Mouse (Mus musculus) E14TG2a.4 (cell line): ENCODE data around the gene Fnip2.

Experiments used
- CTCF ChIP-seq: conservative IDR thresholded peaks from 2 replicates; pipeline ENCODE4 v1.5.1; 2014; ENCODE audit warnings: low read length
- NANOG ChIP-seq: IDR thresholded peaks from 2 replicates; pipeline ENCODE4 v1.6.1; 2014; ENCODE audit warnings: borderline replicate concordance, low read length, mixed read lengths

DNA sequence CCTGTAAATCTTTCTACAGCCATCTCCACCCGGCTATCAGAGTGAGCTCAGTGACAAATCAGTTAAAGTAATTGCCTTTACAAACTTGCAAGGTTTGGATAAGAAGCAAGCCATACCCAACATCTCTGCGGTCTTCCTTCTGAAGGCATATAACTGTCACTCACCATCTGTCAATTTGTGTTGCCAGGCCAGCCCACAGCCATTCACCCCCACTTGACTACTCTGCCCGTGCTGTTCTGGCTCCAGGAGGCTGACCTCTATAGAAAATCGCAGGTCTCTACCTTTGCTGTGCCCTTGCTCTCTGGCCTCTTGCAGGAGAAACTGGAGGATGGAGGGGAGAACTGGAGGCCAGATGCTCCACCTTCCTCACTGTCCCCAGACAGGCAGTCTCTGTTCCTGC is 88.7 kb downstream of the Fnip2 start:
- TF ChIP-seq CTCF (no peak), NANOG (no peak)
